Mouse (Mus musculus) lung, postnatal 36 days (tissue): Measurements from ENCODE around the gene Gm10842.

Experiments used
- DNase-seq: peaks from one replicate; pipeline ENCODE4 v3.0.0; 2022; ENCODE audit warnings: mixed read lengths

Gm10842 gene

GRCm38 (mm10) chr11:105153068-105153833, 6.6 kb downstream of the Gm10842 start:
- DNase-seq, result peak; percentile 42

DNA sequence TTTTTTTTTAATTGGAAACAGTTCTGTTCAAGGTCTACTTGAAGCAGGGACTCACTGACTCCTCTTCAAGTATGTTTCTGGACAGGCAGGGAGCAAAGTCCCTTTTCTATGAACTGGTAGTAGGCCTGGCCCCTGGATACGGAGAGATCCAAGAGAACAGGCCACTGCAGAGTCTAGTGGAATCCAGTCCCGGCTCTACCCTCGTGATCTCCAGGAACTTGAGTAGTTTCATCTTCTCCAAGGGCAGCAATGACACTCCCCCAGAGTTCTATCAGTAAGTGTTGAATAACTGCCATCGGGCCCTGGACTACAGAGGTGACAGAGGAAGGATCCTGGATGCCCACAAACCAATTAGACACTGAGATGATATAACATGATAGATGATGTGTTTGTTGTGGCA, 9.2 kb downstream of the Gm10842 start:
- no peak for DNase-seq

DNA sequence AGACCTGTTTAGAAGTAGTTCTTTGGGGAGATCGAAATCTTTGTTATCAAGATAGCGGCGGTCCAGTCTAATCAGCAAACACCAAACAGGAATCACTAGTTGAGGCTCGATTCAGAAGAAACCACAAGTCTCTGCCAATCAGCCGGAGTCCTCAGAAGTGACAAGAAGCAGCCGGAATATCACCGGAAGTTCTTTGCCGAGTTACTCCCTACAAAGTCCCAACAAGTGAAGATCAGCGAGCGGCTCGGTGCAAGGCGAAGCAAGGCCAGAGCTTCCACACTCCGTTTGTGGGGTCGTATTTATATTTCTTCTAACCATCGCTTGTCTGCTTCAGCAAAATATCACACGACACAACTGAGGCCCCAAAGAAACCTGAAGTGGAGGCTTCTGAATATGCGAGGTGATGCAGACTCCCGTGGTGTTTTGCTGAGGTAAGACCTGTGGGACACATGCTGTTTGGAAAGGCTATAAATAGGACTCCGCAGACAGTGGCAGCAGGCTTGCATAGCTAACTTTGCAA, 10.1 kb downstream of the Gm10842 start:
- no peak for DNase-seq

- no peak for DNase-seq
Observed at GRCm38 (mm10) chr11:105158047-105158446, 11.4 kb downstream of the Gm10842 start.

- DNase-seq, result peak; percentile 18
Observed at GRCm38 (mm10) chr11:105159673-105160360, 13.1 kb downstream of the Gm10842 start.

DNA sequence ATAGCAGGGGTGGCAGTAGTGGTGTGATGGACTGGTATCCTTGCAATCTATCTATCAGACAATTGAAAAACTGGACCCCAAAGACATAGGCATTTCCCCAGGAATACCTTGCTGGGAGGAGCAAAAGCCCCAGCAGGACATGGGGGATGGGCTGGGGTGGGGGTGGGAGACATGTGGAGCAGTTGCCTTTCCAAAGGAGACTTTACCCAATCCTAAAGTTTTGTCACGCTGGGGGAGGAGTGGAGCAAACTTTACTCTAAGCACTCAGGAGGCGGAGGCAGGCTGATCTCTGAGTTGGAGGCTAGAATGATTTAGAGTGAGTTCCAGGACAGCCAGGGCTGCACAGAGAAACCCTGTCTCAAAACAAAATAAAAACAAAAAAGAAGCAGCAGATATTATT, 14.7 kb downstream of the Gm10842 start:
- no peak for DNase-seq

GRCm38 (mm10) chr11:105164516-105165510, 18.1 kb downstream of the Gm10842 start:
- no peak for DNase-seq

DNA sequence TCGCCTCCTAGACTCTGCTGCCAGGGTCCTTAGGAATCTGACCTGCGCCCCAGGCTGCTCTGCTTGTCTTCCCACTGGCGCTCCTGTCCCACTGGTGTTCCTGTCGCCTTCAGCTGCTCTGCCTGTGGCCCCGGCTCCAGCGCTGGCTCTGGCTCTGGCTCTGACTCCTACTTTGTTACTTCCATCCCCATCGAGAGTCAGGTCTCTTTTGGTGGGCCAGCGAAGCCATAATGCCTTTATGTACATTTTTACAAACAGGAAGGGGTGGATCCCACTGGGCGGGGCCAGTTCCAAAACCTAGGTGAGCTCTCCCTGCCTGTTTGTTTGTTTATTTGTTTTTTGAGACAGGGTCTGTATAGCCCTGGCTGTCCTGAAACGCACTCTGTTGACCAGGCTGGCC, 20.1 kb downstream of the Gm10842 start:
- no peak for DNase-seq

GRCm38 (mm10) chr11:105178516-105178915, 31.8 kb downstream of the Gm10842 start, which contains the start of gene Tlk2:
TSS of gene Tlk2 (plus strand) at chr11:105178807.
- no peak for DNase-seq

GRCm38 (mm10) chr11:105179523-105179922, 32.8 kb downstream of the Gm10842 start:
- DNase-seq, result peak; percentile 48

DNA sequence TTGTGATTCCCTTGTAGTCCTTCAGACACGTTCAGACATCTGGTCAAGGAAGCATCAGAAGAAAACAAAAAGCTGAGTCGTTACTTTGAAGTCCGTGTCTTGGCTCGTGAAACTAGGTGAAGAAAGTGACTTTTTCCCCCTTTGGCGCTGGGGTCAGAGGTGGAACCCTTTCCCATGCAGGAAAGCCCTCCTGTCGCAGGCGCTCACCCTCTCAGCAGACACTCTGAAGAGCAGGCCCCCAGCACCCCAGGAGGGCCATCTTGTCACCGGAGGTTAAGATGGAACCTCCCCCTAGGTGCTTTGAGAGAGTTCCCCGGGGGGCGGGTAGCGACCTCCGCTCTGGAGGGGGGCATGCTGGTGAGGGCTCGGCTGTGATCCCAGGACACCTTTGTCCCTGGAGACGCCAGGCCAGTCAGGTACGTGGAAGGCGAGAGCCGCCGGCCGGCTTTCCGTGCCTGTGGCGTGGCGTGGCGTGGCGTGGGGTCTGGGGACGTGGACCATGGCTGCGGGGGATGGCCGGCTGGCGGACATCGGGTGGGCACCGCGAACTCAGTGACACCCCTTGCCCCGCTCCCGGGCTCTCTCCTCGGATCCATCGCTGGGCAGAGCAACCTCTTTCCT, 33.9 kb downstream of the Gm10842 start:
- DNase-seq, result peak; percentile 26

GRCm38 (mm10) chr11:105181126-105181637, 34.5 kb downstream of the Gm10842 start:
- DNase-seq, result peak; percentile 93

- peak; percentile 20 for DNase-seq
Observed at GRCm38 (mm10) chr11:105181689-105182460, 35.2 kb downstream of the Gm10842 start.

GRCm38 (mm10) chr11:105182461-105182855, 35.8 kb downstream of the Gm10842 start:
- no peak for DNase-seq

DNA sequence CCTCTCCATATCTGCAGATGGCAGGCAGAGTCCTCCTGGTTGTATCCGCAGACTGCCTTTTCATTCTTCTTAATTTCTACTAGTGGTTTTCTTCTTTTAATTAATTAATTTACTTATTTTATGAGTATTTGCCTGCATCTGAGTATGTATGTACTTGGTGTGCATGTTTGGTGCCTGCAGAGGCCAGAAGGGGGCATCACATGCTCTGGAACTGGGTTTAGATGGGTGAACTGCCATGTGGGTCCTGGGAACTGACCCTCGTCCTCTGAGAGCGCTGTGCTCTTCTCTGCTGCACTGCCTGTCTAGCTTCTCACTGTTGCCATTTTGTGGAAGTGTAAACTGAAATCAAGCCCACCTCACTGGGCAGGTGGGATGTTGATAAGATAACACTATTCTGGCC, 38.0 kb downstream of the Gm10842 start:
- DNase-seq, result no peak

GRCm38 (mm10) chr11:105192186-105192585, 45.5 kb downstream of the Gm10842 start:
- DNase-seq, result no peak
